Mouse (Mus musculus) myocyte (in vitro differentiated cells): Measurements from ENCODE around the gene Cbwd1.

Experiments used
- E2F4 ChIP-seq: IDR thresholded peaks from one replicate; pipeline ENCODE4 v1.6.1; 2011; ENCODE audit warnings: mild to moderate bottlenecking, control low read depth, moderate library complexity; ENCODE audit not compliant: insufficient read depth
- MYOD1 ChIP-seq, 3 experiments: IDR thresholded peaks; one replicate each; pipeline ENCODE4 v1.6.1; 2011; ENCODE audit warnings: control low read depth in 2 of 3, low read depth in 2 of 3, mild to moderate bottlenecking in 2 of 3, moderate library complexity in 1 of 3; ENCODE audit not compliant: insufficient read length in 2 of 3, control insufficient read depth in 1 of 3
- POLR2A ChIP-seq: IDR thresholded peaks from one replicate; pipeline ENCODE4 v1.6.1; 2011; ENCODE audit warnings: low read depth, mild to moderate bottlenecking, control low read depth, moderate library complexity; ENCODE audit not compliant: insufficient read length
- POLR2AphosphoS2 ChIP-seq: IDR thresholded peaks from one replicate; pipeline ENCODE4 v1.6.1; 2011; ENCODE audit warnings: low read depth, control low read depth; ENCODE audit not compliant: insufficient read length
- REST ChIP-seq: IDR thresholded peaks from one replicate; pipeline ENCODE4 v1.6.1; 2011; ENCODE audit warnings: mild to moderate bottlenecking, control low read depth, moderate library complexity; ENCODE audit not compliant: insufficient read depth, insufficient read length
- SRF ChIP-seq: IDR thresholded peaks from one replicate; pipeline ENCODE4 v1.6.1; 2011; ENCODE audit warnings: low read depth; ENCODE audit not compliant: control insufficient read depth, insufficient read length
- TCF12 ChIP-seq: IDR thresholded peaks from one replicate; pipeline ENCODE4 v1.6.1; 2011; ENCODE audit warnings: mild to moderate bottlenecking, control low read depth; ENCODE audit not compliant: poor library complexity, insufficient read depth, severe bottlenecking
- TCF3 ChIP-seq: IDR thresholded peaks from one replicate; pipeline ENCODE4 v1.6.1; 2011; ENCODE audit warnings: low read depth, control low read depth; ENCODE audit not compliant: insufficient read length

GRCm38 (mm10) chr19:24908385-24909155 lies 52.8 kb downstream of the Cbwd1 start:
- TF ChIP-seq POLR2AphosphoS2 (no peak), REST (no peak), TCF12 (no peak), POLR2A (no peak), E2F4 (no peak), SRF (no peak), TCF3 (no peak), MYOD1 (IDR thresholded peaks at IDR 0.05; ENCODE audit: control insufficient read depth in 1 of 3, insufficient read length in 2 of 3, low read depth in 2 of 3) (no peak)
